Mouse (Mus musculus) hematopoietic stem cell, adult 5-6 weeks (primary cell): ENCODE measurements around the gene Hapln4. TPM values are rescaled to one million over a fixed set of nuclear protein-coding genes. Genes with fewer than 3 reads are reported as not detected.
A peak's percentile ranks its signal among the peaks of the same experiment; 100 is the strongest.
"Not testable (repeated sequence)": the region's sequence is repeated elsewhere in the genome, so short reads cannot be mapped to it uniquely, and the experiment has no call there.

ENCODE experiments used
- ATAC-seq, 2 experiments: fragments of 125-278 bp in 1 of 2; replicated peaks in 1 of 2; 2 replicates each; pipeline ENCODE4 v1.8.0; 2016 to 2017; ENCODE audit warnings: inconsistent platforms in 2 of 2, mild to moderate bottlenecking in 2 of 2, moderate number of reproducible peaks in 2 of 2, low read depth in 1 of 2, moderate TSS enrichment in 1 of 2; ENCODE audit not compliant: low FRiP score in 2 of 2, poor library complexity in 2 of 2, severe bottlenecking in 2 of 2, insufficient read depth in 1 of 2, low TSS enrichment in 1 of 2
- total RNA-seq: library from RNA; stranded (forward); fragments of 172-1452, 232-1000 nt; gene quantifications from 2 replicates; pipeline ENCODE4 v1.2.3, GENCODE M21; 2017

Hapln4 gene
- total RNA-seq = 0.31 TPM in 1 of 2 replicates, not detected in the other

GRCm38 (mm10) chr8:70083285-70083684 lies at the start of gene Hapln4:
Gene Hapln4, plus strand, starts transcription at chr8:70083457.
- ATAC-seq = no peak

GRCm38 (mm10) chr8:70037994-70038393 lies 45.3 kb upstream of the Hapln4 start:
- ATAC-seq = no peak

GRCm38 (mm10) chr8:70041885-70042546 lies 41.2 kb upstream of the Hapln4 start:
- no peak for ATAC-seq

GRCm38 (mm10) chr8:70042583-70043455 lies 40.4 kb upstream of the Hapln4 start, which contains the start of the genes Mau2 and Sugp1:
Gene Mau2, minus strand, starts transcription at chr8:70042734.
Gene Sugp1, plus strand, starts transcription at chr8:70042813.
- peak; percentile 95 to 96 for ATAC-seq

GRCm38 (mm10) chr8:70043996-70044395 lies 39.3 kb upstream of the Hapln4 start:
- ATAC-seq = no peak

- ATAC-seq = no peak
Observed at GRCm38 (mm10) chr8:70049662-70050061, 33.6 kb upstream of the Hapln4 start.

GRCm38 (mm10) chr8:70050434-70050833 lies 32.8 kb upstream of the Hapln4 start:
- ATAC-seq = not testable (repeated sequence)

GRCm38 (mm10) chr8:70057721-70058120 lies 25.5 kb upstream of the Hapln4 start:
- no peak for ATAC-seq

GRCm38 (mm10) chr8:70071836-70072440 lies 11.3 kb upstream of the Hapln4 start:
- no peak for ATAC-seq

- peak; percentile 23 to 48 for ATAC-seq
Observed at GRCm38 (mm10) chr8:70072441-70073069, 10.7 kb upstream of the Hapln4 start, which contains the start of gene Tm6sf2. Gene Tm6sf2, plus strand, starts transcription at chr8:70072924.

- no peak for ATAC-seq
Observed at GRCm38 (mm10) chr8:70073120-70073519, 10.1 kb upstream of the Hapln4 start.

GRCm38 (mm10) chr8:70073682-70074081 lies 9.6 kb upstream of the Hapln4 start:
- ATAC-seq = no peak

GRCm38 (mm10) chr8:70081976-70082375 lies 1.3 kb upstream of the Hapln4 start:
- no peak for ATAC-seq

- no peak for ATAC-seq
Observed at GRCm38 (mm10) chr8:70084191-70085065, 1.2 kb downstream of the Hapln4 start.

GRCm38 (mm10) chr8:70086151-70086550 lies 2.9 kb downstream of the Hapln4 start:
- no peak for ATAC-seq

- ATAC-seq = no peak
Observed at GRCm38 (mm10) chr8:70087237-70087636, 4.0 kb downstream of the Hapln4 start.
